Mouse (Mus musculus): ENCODE data around the gene Ccdc126.

GRCm38 (mm10) chr6:49280942-49281341, 38.1 kb upstream of the Ccdc126 start:
- TF ChIP-seq POLR2A (IDR thresholded peaks at IDR 0.05; ENCODE audit: low read depth, low read length) (no peak), CTCF (IDR thresholded peaks at IDR 0.05; ENCODE audit: extremely low read depth, insufficient read depth, insufficient read length, insufficient replicate concordance) (no peak)
